Mouse (Mus musculus): ENCODE measurements at regions not wholly inside any gene's neighbourhood (a gene's known extent, or its start where the extent isn't known, plus 50 kb on each side); places are given as distances from the start of the nearest gene placed in this dataset.
A peak's percentile ranks its signal among the peaks of the same experiment; 100 is the strongest.
"Not testable (repeated sequence)": the region's sequence is repeated elsewhere in the genome, so short reads cannot be mapped to it uniquely, and the experiment has no call there.

GRCm38 (mm10) chr12:27928366-27928963, 586.1 kb upstream of the Sox11 start:
- H3K27ac ChIP-seq (ENCODE audit: low read depth, low read length), result no peak overlapping the region
- H3K9ac ChIP-seq (ENCODE audit: low read depth, low read length), result no peak overlapping the region
- ATAC-seq (ENCODE audit: low FRiP score, low TSS enrichment), result no peak
- H3K27me3 ChIP-seq (ENCODE audit: control insufficient read depth, insufficient read depth, low read length), result no peaks in the 10 kb centered on the region
- H3K4me2 ChIP-seq (replicated peaks; ENCODE audit: low read depth, low read length), result no peak overlapping the region
- H3K4me1 ChIP-seq (ENCODE audit: control insufficient read depth, insufficient read depth, low read length), result peaks cover 8% of the 10 kb centered on the region; the same call in 1 of the 2 replicates
- no peak overlapping the region for H3K4me3 ChIP-seq (ENCODE audit: low read length)
- WGBS, result 43% methylated on average over 11 of the region's 11 CpGs
- no peaks in the 10 kb centered on the region for H3K36me3 ChIP-seq (ENCODE audit: control insufficient read depth, insufficient read depth, low read length)
- no peaks in the 10 kb centered on the region for H3K9me3 ChIP-seq (ENCODE audit: control insufficient read depth, low read length)

GRCm38 (mm10) chr12:27926730-27927129, 584.4 kb upstream of the Sox11 start:
- Histone ChIP-seq H3K27ac (ENCODE audit: low read depth, low read length) (no peak overlapping the region), H3K9me3 (ENCODE audit: control insufficient read depth, low read length) (no peaks in the 10 kb centered on the region), H3K4me1 (ENCODE audit: control insufficient read depth, insufficient read depth, low read length) (no peaks in the 10 kb centered on the region; the same call in 1 of the 2 replicates), H3K36me3 (ENCODE audit: control insufficient read depth, insufficient read depth, low read length) (no peaks in the 10 kb centered on the region), H3K27me3 (ENCODE audit: control insufficient read depth, insufficient read depth, low read length) (no peaks in the 10 kb centered on the region), H3K9ac (ENCODE audit: low read depth, low read length) (no peak overlapping the region), H3K4me3 (ENCODE audit: low read length) (no peak overlapping the region), H3K4me2 (replicated peaks; ENCODE audit: low read depth, low read length) (no peak overlapping the region)
- WGBS, result 93% methylated on average over 6 of the region's 6 CpGs
- ATAC-seq (ENCODE audit: low FRiP score, low TSS enrichment), result no peak

GRCm38 (mm10) chr12:27920607-27921006, 578.2 kb upstream of the Sox11 start:
- 74% methylated on average over 1 of the region's 1 CpGs for WGBS
- H3K4me1 ChIP-seq (ENCODE audit: control insufficient read depth, insufficient read depth, low read length), result no peaks in the 10 kb centered on the region
- no peak for ATAC-seq (ENCODE audit: low FRiP score, low TSS enrichment)

GRCm38 (mm10) chr12:27916401-27916920, 574.1 kb upstream of the Sox11 start:
- ATAC-seq (ENCODE audit: low FRiP score, low TSS enrichment), result peak; percentile 72

More at GRCm38 (mm10) chr12:27920607-27921006, 578.2 kb upstream of the Sox11 start:
- Histone ChIP-seq H3K27me3 (ENCODE audit: control insufficient read depth, insufficient read depth, low read length) (no peaks in the 10 kb centered on the region), H3K36me3 (ENCODE audit: control insufficient read depth, insufficient read depth, low read length) (no peaks in the 10 kb centered on the region), H3K9me3 (ENCODE audit: control insufficient read depth, low read length) (no peaks in the 10 kb centered on the region), H3K4me3 (ENCODE audit: low read length) (no peak overlapping the region), H3K4me2 (replicated peaks; ENCODE audit: low read depth, low read length) (no peak overlapping the region), H3K9ac (ENCODE audit: low read depth, low read length) (no peak overlapping the region), H3K27ac (ENCODE audit: low read depth, low read length) (no peak overlapping the region)

GRCm38 (mm10) chr12:27909417-27910100, 567.2 kb upstream of the Sox11 start:
- WGBS, result 88% methylated on average over 5 of the region's 5 CpGs
- ATAC-seq (ENCODE audit: low FRiP score, low TSS enrichment), result no peak
- no peak overlapping the region for H3K27ac ChIP-seq (ENCODE audit: low read depth, low read length)

More at GRCm38 (mm10) chr12:27916401-27916920, 574.1 kb upstream of the Sox11 start:
- no peaks in the 10 kb centered on the region for H3K27me3 ChIP-seq (ENCODE audit: control insufficient read depth, insufficient read depth, low read length)
- H3K4me2 ChIP-seq (replicated peaks; ENCODE audit: low read depth, low read length), result no peak overlapping the region
- no peaks in the 10 kb centered on the region for H3K9me3 ChIP-seq (ENCODE audit: control insufficient read depth, low read length)
- 12% methylated on average over 3 of the region's 3 CpGs for WGBS
- no peak overlapping the region for H3K4me3 ChIP-seq (ENCODE audit: low read length)
- H3K36me3 ChIP-seq (ENCODE audit: control insufficient read depth, insufficient read depth, low read length), result no peaks in the 10 kb centered on the region
- H3K27ac ChIP-seq (ENCODE audit: low read depth, low read length), result no peak overlapping the region
- no peak overlapping the region for H3K9ac ChIP-seq (ENCODE audit: low read depth, low read length)
- no peaks in the 10 kb centered on the region for H3K4me1 ChIP-seq (ENCODE audit: control insufficient read depth, insufficient read depth, low read length)

GRCm38 (mm10) chr12:27896682-27897081, 554.3 kb upstream of the Sox11 start:
- H3K27ac ChIP-seq (ENCODE audit: low read depth, low read length); ATAC-seq (ENCODE audit: low FRiP score, low TSS enrichment): not testable (repeated sequence)

More at GRCm38 (mm10) chr12:27909417-27910100, 567.2 kb upstream of the Sox11 start:
- Histone ChIP-seq H3K9me3 (ENCODE audit: control insufficient read depth, low read length) (no peaks in the 10 kb centered on the region), H3K27me3 (ENCODE audit: control insufficient read depth, insufficient read depth, low read length) (no peaks in the 10 kb centered on the region), H3K4me2 (replicated peaks; ENCODE audit: low read depth, low read length) (no peak overlapping the region), H3K36me3 (ENCODE audit: control insufficient read depth, insufficient read depth, low read length) (no peaks in the 10 kb centered on the region), H3K9ac (ENCODE audit: low read depth, low read length) (no peak overlapping the region), H3K4me1 (ENCODE audit: control insufficient read depth, insufficient read depth, low read length) (no peaks in the 10 kb centered on the region), H3K4me3 (ENCODE audit: low read length) (no peak overlapping the region)

GRCm38 (mm10) chr12:27881720-27882119, 539.3 kb upstream of the Sox11 start:
- Histone ChIP-seq H3K9ac (ENCODE audit: low read depth, low read length) (no peak overlapping the region), H3K4me3 (ENCODE audit: low read length) (no peak overlapping the region), H3K27me3 (ENCODE audit: control insufficient read depth, insufficient read depth, low read length) (no peaks in the 10 kb centered on the region), H3K4me2 (replicated peaks; ENCODE audit: low read depth, low read length) (no peak overlapping the region), H3K36me3 (ENCODE audit: control insufficient read depth, insufficient read depth, low read length) (no peaks in the 10 kb centered on the region), H3K9me3 (ENCODE audit: control insufficient read depth, low read length) (no peaks in the 10 kb centered on the region), H3K27ac (ENCODE audit: low read depth, low read length) (no peak overlapping the region), H3K4me1 (ENCODE audit: control insufficient read depth, insufficient read depth, low read length) (no peaks in the 10 kb centered on the region)
- WGBS, result 20% methylated on average over 4 of the region's 4 CpGs
- ATAC-seq (ENCODE audit: low FRiP score, low TSS enrichment), result peak; percentile 75; the same call in 1 of the 2 replicates

More at GRCm38 (mm10) chr12:27896682-27897081, 554.3 kb upstream of the Sox11 start:
- not testable (repeated sequence) for H3K36me3 ChIP-seq (ENCODE audit: control insufficient read depth, insufficient read depth, low read length); H3K4me1 ChIP-seq (ENCODE audit: control insufficient read depth, insufficient read depth, low read length); H3K4me3 ChIP-seq (ENCODE audit: low read length); H3K9ac ChIP-seq (ENCODE audit: low read depth, low read length); H3K27me3 ChIP-seq (ENCODE audit: control insufficient read depth, insufficient read depth, low read length); H3K9me3 ChIP-seq (ENCODE audit: control insufficient read depth, low read length); H3K4me2 ChIP-seq (replicated peaks; ENCODE audit: low read depth, low read length)

- no peak overlapping the region for H3K27ac ChIP-seq (ENCODE audit: low read depth, low read length)
- no peak overlapping the region for H3K4me2 ChIP-seq (replicated peaks; ENCODE audit: low read depth, low read length)
- no peaks in the 10 kb centered on the region for H3K4me1 ChIP-seq (ENCODE audit: control insufficient read depth, insufficient read depth, low read length)
- H3K36me3 ChIP-seq (ENCODE audit: control insufficient read depth, insufficient read depth, low read length), result no peaks in the 10 kb centered on the region
- no peaks in the 10 kb centered on the region; the same call in 1 of the 2 replicates for H3K9me3 ChIP-seq (ENCODE audit: control insufficient read depth, low read length)
- ATAC-seq (ENCODE audit: low FRiP score, low TSS enrichment), result no peak
- H3K4me3 ChIP-seq (ENCODE audit: low read length), result no peak overlapping the region
- no peaks in the 10 kb centered on the region for H3K27me3 ChIP-seq (ENCODE audit: control insufficient read depth, insufficient read depth, low read length)
- H3K9ac ChIP-seq (ENCODE audit: low read depth, low read length), result no peak overlapping the region
- 68% methylated on average over 1 of the region's 1 CpGs for WGBS
Measured at GRCm38 (mm10) chr12:27866421-27866820, 524.0 kb upstream of the Sox11 start.

- Histone ChIP-seq H3K9me3 (ENCODE audit: control insufficient read depth, low read length) (no peaks in the 10 kb centered on the region), H3K36me3 (ENCODE audit: control insufficient read depth, insufficient read depth, low read length) (no peaks in the 10 kb centered on the region), H3K27me3 (ENCODE audit: control insufficient read depth, insufficient read depth, low read length) (no peaks in the 10 kb centered on the region), H3K4me3 (ENCODE audit: low read length) (no peak overlapping the region), H3K27ac (ENCODE audit: low read depth, low read length) (no peak overlapping the region), H3K4me2 (replicated peaks; ENCODE audit: low read depth, low read length) (no peak overlapping the region), H3K9ac (ENCODE audit: low read depth, low read length) (no peak overlapping the region), H3K4me1 (ENCODE audit: control insufficient read depth, insufficient read depth, low read length) (no peaks in the 10 kb centered on the region)
- no peak for ATAC-seq (ENCODE audit: low FRiP score, low TSS enrichment)
- 83% methylated on average over 3 of the region's 3 CpGs for WGBS
Measured at GRCm38 (mm10) chr12:27849537-27849936, 507.2 kb upstream of the Sox11 start.

Measured in kidney, embryonic 14.5 days (tissue).